Mouse (Mus musculus) frontal cortex, postnatal 10 days (tissue): ENCODE results near the gene Gm4177.
"Not testable (repeated sequence)": the region's sequence is repeated elsewhere in the genome, so short reads cannot be mapped to it uniquely, and the experiment has no call there.

Experiments
- DNase-seq, 2 experiments: peaks; one replicate each; pipeline ENCODE4 v3.0.0; 2022; ENCODE audit warnings: low spot score in 2 of 2, mixed read lengths in 1 of 2

The Gm4177 gene

GRCm38 (mm10) chr7:21796628-21797027 lies at the start of gene Gm4177:
TSS of gene Gm4177 (minus strand) at chr7:21796728.
- not testable (repeated sequence) for DNase-seq

GRCm38 (mm10) chr7:21844167-21844566 lies 47.6 kb upstream of the Gm4177 start, which contains the start of gene Gm5725:
TSS of gene Gm5725 (minus strand) at chr7:21844267.
- DNase-seq, result not testable (repeated sequence)

- DNase-seq, result not testable (repeated sequence)
Measured at GRCm38 (mm10) chr7:21832051-21832450, 35.5 kb upstream of the Gm4177 start, which contains the start of gene Vmn1r135. TSS of gene Vmn1r135 (plus strand) at chr7:21832351.

- not testable (repeated sequence) for DNase-seq
Measured at GRCm38 (mm10) chr7:21761375-21761774, 35.2 kb downstream of the Gm4177 start, which contains the start of gene Gm4175. TSS of gene Gm4175 (minus strand) at chr7:21761475.
